ENCODE assay signal across 27 mouse cellular contexts in genomic region chr4:144408290-144408689, GRCm38 (mm10). TPM values are rescaled to one million over a fixed set of nuclear protein-coding genes. Genes with fewer than 3 reads are reported as not detected.
DNase-seq lines count a peak whose midpoint lies in the region; ATAC-seq lines count a peak whose summit lies in the region.
"Had no signal": no experiment of that assay in that cellular context is flagged by ENCODE, and none has a peak within 500 bp of the region (broad histone marks: within the 10 kb centered on the region; RNA-seq: fewer than 3 reads in every experiment).

Pramef12 (minus strand) TSS chr4:144408464.

- peak; percentile 61 for DNase-seq in testis, postnatal 14 days (ENCODE audit: low spot score)
- DNase-seq in testis, postnatal 10 days (ENCODE audit: low spot score), result no peak
- DNase-seq in ES-CJ7 (ENCODE audit: low read depth, low spot score) (peak; percentile 65), R1 (ENCODE audit: low read depth, low spot score) (peak; percentile 81)
- DNase-seq in heart, postnatal 4 days, result no peak
- DNase-seq: adrenal gland, adult 2 months; adrenal gland, postnatal 10 days; adrenal gland, postnatal 25 days; B cell, adult 2 months; cerebellum, adult 11-12 months; cerebellum, adult 2 months; cerebellum, adult 9-10 months; cerebellum, postnatal 10 days; cerebellum, postnatal 36 days; embryo, embryonic 11 days had no signal

- ATAC-seq in activated CD4-positive, CD25-positive, alpha-beta regulatory T cell, adult 4 months, result no peak
- ATAC-seq in megakaryocyte, adult 5-6 weeks (ENCODE audit: poor library complexity, severe bottlenecking), result no peak
- ATAC-seq: CD4-positive, CD25-positive, alpha-beta regulatory T cell, adult 4 months; forebrain, embryonic 14.5 days; forebrain, embryonic 16.5 days; Patski had no signal

RNA-seq across cellular contexts. Expression of gene Pramef12, which starts in this region (rescaled TPM):
- not detected for polyA plus RNA-seq in activated CD4-positive, CD25-positive, alpha-beta regulatory T cell, adult 4 months (2017; shearing (Covaris generic))
- not detected for total RNA-seq in heart, postnatal 4 days (2021)
- total RNA-seq in megakaryocyte, adult 5-6 weeks (2015), result not detected in 2 replicates
- not detected in 2 replicates for total RNA-seq in megakaryocyte, adult 5-6 weeks (2017)
- total RNA-seq: adrenal gland, adult 2 months; adrenal gland, postnatal 25 days; common myeloid progenitor, adult 5-6 weeks had no signal
- polyA plus RNA-seq: adrenal gland, adult 2 months; CD4-positive, CD25-positive, alpha-beta regulatory T cell, adult 4 months; cerebellum, adult 2 months; embryonic facial prominence, embryonic 11.5 days; erythroblast, embryonic 14.5 days; forebrain, embryonic 10.5 days; forebrain, embryonic 12.5 days; forebrain, embryonic 14.5 days; forebrain, embryonic 16.5 days; G1E had no signal

Comparison
In these comparisons a context has a peak if more than half of its experiments do, and no peak if none do; other contexts are left out.
1. DNase-seq: peak in testis, postnatal 14 days (single experiment), ES-CJ7 (single experiment) and R1 (single experiment); none in testis, postnatal 10 days (single experiment) and heart, postnatal 4 days (single experiment).